Mouse (Mus musculus): ENCODE data around the gene Syngap1.

- TF ChIP-seq CTCF (IDR thresholded peaks at IDR 0.05 in 2 of 3, conservative IDR thresholded peaks at IDR 0.05 in 1 of 3; ENCODE audit: control insufficient read depth in 1 of 3, insufficient read depth in 1 of 3, low read depth in 2 of 3, low read length in 3 of 3, poor library complexity in 1 of 3, severe bottlenecking in 1 of 3) (no peak), POLR2A (IDR thresholded peaks at IDR 0.05; ENCODE audit: control insufficient read depth in 1 of 2, insufficient read depth in 1 of 2, low read depth in 1 of 2, low read length in 2 of 2, poor library complexity in 1 of 2) (no peak), KAT2A (conservative IDR thresholded peaks at IDR 0.05; ENCODE audit: low read depth, low read length) (no peak), MAFK (IDR thresholded peaks at IDR 0.05; ENCODE audit: borderline replicate concordance, low read depth, low read length) (no peak), ETS1 (IDR thresholded peaks at IDR 0.05; ENCODE audit: low read depth, low read length) (no peak), TAL1 (IDR thresholded peaks at IDR 0.05; ENCODE audit: low read length) (no peak), ELF1 (IDR thresholded peaks at IDR 0.05; ENCODE audit: low read depth, low read length) (no peak), EP300 (IDR thresholded peaks at IDR 0.05; ENCODE audit: low read depth in 1 of 2, low read length in 2 of 2) (no peak), MYC (IDR thresholded peaks at IDR 0.05; ENCODE audit: low read depth, low read length) (no peak), TCF12 (IDR thresholded peaks at IDR 0.05; ENCODE audit: low read depth, low read length) (no peak), JUND (IDR thresholded peaks at IDR 0.05; ENCODE audit: low read depth, low read length) (no peak)
These were observed 11.2 kb downstream of the Syngap1 start for GRCm38 (mm10) chr17:26951952-26952877.

All from MEL (cell line).